Mouse (Mus musculus) hindbrain, embryonic 11.5 days (tissue): ENCODE measurements around the gene Tmem190. TPM values are rescaled to one million over a fixed set of nuclear protein-coding genes. Genes with fewer than 3 reads are reported as not detected.

Experiments used
- ATAC-seq: fragments of 200-750 bp; cut with Nextera tagmentation; 2 replicates; pipeline ENCODE4 v1.8.0; 2017; ENCODE audit warnings: mild to moderate bottlenecking, moderate TSS enrichment, moderate library complexity; ENCODE audit not compliant: low FRiP score
- DNase-seq: peaks from one replicate; pipeline ENCODE4 v3.0.0-alpha.2; 2015; ENCODE audit warnings: low spot score
- H3K27ac ChIP-seq: fragments of 300-500 bp; sonication (generic); 2 replicates; pipeline ENCODE4 v1.5.1; 2014; ENCODE audit warnings: mild to moderate bottlenecking, low read depth, low read length
- H3K27me3 ChIP-seq: fragments of 300-500 bp; sonication (generic); 2 replicates; pipeline ENCODE4 v1.6.1; 2014; ENCODE audit warnings: mild to moderate bottlenecking, low read length, moderate library complexity, mixed read lengths; ENCODE audit not compliant: control insufficient read depth, insufficient read depth
- H3K36me3 ChIP-seq: fragments of 300-500 bp; sonication (generic); 2 replicates; pipeline ENCODE4 v1.6.1; 2014; ENCODE audit warnings: mild to moderate bottlenecking, low read length, moderate library complexity, mixed read lengths; ENCODE audit not compliant: control insufficient read depth, insufficient read depth
- H3K4me1 ChIP-seq: fragments of 300-500 bp; sonication (generic); replicated peaks from 2 replicates; pipeline ENCODE4 v1.6.1; 2014; ENCODE audit warnings: low read length, mixed read lengths; ENCODE audit not compliant: control insufficient read depth, insufficient read depth
- H3K4me2 ChIP-seq: fragments of 300-500 bp; sonication (generic); replicated peaks from 2 replicates; pipeline ENCODE4 v1.6.1; 2014; ENCODE audit warnings: mild to moderate bottlenecking, low read depth, low read length
- H3K4me3 ChIP-seq: fragments of 300-500 bp; sonication (generic); 2 replicates; pipeline ENCODE4 v1.5.1; 2014; ENCODE audit warnings: low read depth, low read length
- H3K9ac ChIP-seq: fragments of 300-500 bp; sonication (generic); 2 replicates; pipeline ENCODE4 v1.6.1; 2014; ENCODE audit warnings: low read depth, low read length
- H3K9me3 ChIP-seq: fragments of 300-500 bp; sonication (generic); 2 replicates; pipeline ENCODE4 v1.6.1; 2016; ENCODE audit warnings: low read length; ENCODE audit not compliant: control insufficient read depth
- WGBS: fragments of 180-500 bp; shearing (Covaris S2); extraction: QIAGEN DNeasy Blood & Tissue Kit; methylation state at CpG from one replicate; pipeline ENCODE4 v1.1.7; 2014; 5-methylcytosine and 5-hydroxymethylcytosine counted together
- polyA plus RNA-seq: library from polyadenylated mRNA; unstranded; fragments of >200 nt; fragmentation: Nextera tagmentation; extraction: Ambion mirVana; gene quantifications from 2 replicates; pipeline ENCODE4 v1.2.1, GENCODE M21; 2014

Gene Tmem190
- not detected in 2 replicates for polyA plus RNA-seq

DNA sequence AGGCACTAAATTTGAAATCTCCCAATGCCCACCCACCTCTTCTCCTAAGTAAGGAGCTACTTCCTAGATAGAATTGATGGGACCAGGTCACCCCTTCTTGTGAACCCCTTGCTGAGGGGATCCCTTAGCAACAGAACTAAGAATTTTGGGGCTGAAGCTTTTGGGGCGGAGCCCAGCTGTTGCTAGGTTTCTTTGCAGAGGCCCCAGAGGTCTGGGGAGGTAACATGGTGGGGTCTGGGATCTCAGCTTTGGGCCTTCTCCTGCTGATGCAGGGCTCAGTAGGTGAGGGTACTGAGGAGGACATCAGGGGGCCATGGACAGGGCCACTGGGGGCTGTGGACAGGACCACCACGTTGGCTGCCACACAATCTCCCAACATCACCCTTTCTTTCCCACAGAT is at the start of gene Tmem190, which contains the start of gene Il11:
Tmem190 (plus strand) TSS at position 179 of the 400 bp plus-strand sequence.
Il11 (minus strand) TSS at position 101 of the 400 bp plus-strand sequence.
- no peak within 1 kb of the TSS for H3K4me2 ChIP-seq
- H3K4me1 ChIP-seq: no peaks in the 10 kb centered on the region
- DNase-seq (no peak), ATAC-seq (no peak)
- no peak within 1 kb of the TSS for H3K27ac ChIP-seq
- no peak within 1 kb of the TSS for H3K9ac ChIP-seq
- WGBS: 75% methylated on average over 2 of the region's 2 CpGs
- no peaks in the 10 kb centered on the region for H3K9me3 ChIP-seq
- peaks cover 14% of the 10 kb centered on the region for H3K27me3 ChIP-seq
- H3K4me3 ChIP-seq: no peak within 1 kb of the TSS
- H3K36me3 ChIP-seq: no peaks in the 10 kb centered on the region

DNA sequence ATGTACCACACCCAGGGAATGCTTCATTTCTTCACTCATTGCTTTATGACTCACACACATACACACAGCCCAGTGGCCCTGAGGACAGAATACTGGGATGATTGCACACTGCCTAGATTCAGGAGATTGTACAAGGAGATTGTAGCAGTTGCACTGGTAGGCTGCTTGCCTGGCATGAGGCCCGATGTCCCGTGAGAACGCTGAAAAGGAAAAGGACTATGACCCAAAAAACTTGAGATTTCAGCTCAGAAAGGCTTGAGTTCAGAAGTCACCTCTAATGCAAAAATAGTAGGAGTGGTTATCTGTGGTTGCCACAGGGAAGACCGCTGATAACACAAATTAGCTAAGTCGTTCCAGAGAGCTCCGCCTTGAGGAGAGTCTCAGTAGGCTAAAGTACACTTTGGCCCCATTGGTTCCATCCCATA is 49.8 kb upstream of the Tmem190 start:
- ATAC-seq (no peak), DNase-seq (no peak)
- H3K4me3 ChIP-seq: no peak overlapping the region
- H3K9ac ChIP-seq: no peak overlapping the region
- H3K4me1 ChIP-seq: no peaks in the 10 kb centered on the region
- no peak overlapping the region for H3K27ac ChIP-seq
- H3K36me3 ChIP-seq: no peaks in the 10 kb centered on the region
- WGBS: 77% methylated on average over 6 of the region's 6 CpGs
- H3K4me2 ChIP-seq: no peak overlapping the region
- no peaks in the 10 kb centered on the region for H3K27me3 ChIP-seq
- H3K9me3 ChIP-seq: no peaks in the 10 kb centered on the region

DNA sequence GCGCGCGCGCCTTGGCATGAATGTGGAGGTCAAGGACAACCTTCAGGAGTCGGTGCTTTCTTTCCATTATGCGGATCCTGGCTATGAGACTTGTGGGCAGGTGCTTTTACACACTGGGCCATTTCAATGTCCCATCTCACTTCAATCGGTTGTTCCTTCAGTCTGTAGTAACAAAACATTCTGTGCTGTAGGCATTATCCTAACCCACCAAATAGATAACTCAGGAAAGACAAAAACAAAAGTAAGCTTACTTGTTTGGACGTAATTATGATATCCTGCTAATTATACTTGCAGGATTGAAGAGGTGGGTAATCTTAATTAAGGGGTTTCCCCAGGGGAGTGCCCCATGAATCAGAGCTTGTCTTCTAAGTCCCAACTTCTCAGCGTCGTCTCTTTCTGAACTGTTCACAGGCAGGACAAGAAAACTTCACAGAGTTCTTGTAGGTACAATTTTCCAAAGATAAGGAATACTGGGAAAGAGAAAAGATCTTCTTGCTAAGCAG is 43.6 kb upstream of the Tmem190 start:
- no peaks in the 10 kb centered on the region for H3K9me3 ChIP-seq
- H3K27ac ChIP-seq: peak overlapping the region; percentile 58; the same call in 1 of the 2 replicates
- no peaks in the 10 kb centered on the region for H3K27me3 ChIP-seq
- 57% methylated on average over 10 of the region's 10 CpGs for WGBS
- H3K4me3 ChIP-seq: peak overlapping the region; percentile 25
- ATAC-seq (no peak), DNase-seq (no peak)
- H3K9ac ChIP-seq: no peak overlapping the region
- no peaks in the 10 kb centered on the region for H3K36me3 ChIP-seq
- H3K4me1 ChIP-seq: peaks cover 12% of the 10 kb centered on the region
- peak overlapping the region; percentile 25 for H3K4me2 ChIP-seq

DNA sequence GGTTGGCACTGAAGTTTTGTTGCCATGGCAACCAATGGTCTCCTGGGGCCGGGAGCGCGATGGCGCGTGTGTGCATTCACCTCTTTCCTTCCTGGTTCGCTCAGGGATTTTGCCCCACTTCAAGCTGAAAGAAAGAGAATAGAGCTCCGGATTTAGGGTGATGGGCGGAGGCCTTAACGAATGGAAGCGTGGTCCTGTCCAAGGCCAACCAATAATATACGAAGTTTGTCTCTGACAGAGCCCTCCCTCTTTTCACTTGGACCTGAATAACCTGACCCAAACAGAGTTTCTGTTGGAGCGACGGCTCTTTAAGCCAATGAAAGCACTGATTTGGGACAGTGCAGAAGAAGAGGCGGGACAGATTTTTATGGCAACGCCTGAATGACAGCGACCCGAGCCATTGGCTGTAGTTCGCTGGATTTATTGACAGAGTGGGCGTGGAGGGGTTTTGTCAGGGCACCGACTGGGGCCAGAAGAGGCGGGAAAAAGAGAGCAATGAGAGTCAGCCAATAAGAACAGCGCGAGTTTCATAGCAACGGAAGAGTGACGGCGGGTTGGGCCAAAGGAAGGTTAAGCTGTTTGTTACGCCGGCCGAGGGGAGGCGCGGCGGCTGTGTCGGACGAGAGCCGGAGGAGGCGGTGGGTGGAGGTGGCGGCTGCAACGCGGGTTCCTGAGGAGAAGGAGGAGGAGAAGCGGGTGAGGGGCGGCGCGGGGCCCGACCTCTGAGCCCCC is 43.0 kb upstream of the Tmem190 start, which contains the start of gene Kmt5c:
Kmt5c (plus strand) TSS at position 572 of the 732 bp plus-strand sequence.
- Histone ChIP-seq H3K9me3 (no peaks in the 10 kb centered on the region), H3K27me3 (no peaks in the 10 kb centered on the region), H3K4me3 (peak within 1 kb of the TSS; percentile 71), H3K27ac (peak within 1 kb of the TSS; percentile 92), H3K9ac (peak within 1 kb of the TSS; percentile 95), H3K36me3 (no peaks in the 10 kb centered on the region), H3K4me2 (peak within 1 kb of the TSS; percentile 89), H3K4me1 (peaks cover 12% of the 10 kb centered on the region)
- ATAC-seq: peak; percentile 98
- peak; percentile 97 for DNase-seq
- WGBS: under 1% methylated on average over 33 of the region's 44 CpGs

DNA sequence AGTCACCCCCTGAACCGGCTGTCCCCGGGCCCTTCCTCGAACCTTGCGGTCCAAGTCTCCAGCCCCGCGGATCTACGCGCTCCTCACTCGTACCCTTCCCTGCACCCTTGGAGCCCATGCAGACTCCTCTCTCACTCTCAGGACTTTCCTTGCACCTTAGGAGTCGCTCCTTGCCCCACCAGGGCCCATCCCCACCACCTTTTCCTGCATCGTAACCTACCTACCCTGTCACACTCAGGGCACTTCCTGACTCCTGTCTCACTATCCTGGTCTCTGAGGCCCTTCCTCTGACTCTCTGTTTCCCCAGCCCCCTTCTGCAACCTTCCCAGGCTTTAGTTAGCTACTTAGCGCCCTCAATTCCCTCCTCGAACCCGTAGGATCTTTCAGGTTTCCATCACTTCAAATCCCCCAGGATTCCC is 42.4 kb upstream of the Tmem190 start:
- Histone ChIP-seq H3K9ac (peak overlapping the region; percentile 95), H3K4me1 (peaks cover 12% of the 10 kb centered on the region), H3K27me3 (no peaks in the 10 kb centered on the region), H3K36me3 (no peaks in the 10 kb centered on the region), H3K4me2 (peak overlapping the region; percentile 89), H3K27ac (peak overlapping the region; percentile 92), H3K9me3 (no peaks in the 10 kb centered on the region), H3K4me3 (peak overlapping the region; percentile 71)
- DNase-seq: no peak
- ATAC-seq: no peak; the same call in 1 of the 2 replicates
- WGBS: 0% methylated on average over 13 of the region's 14 CpGs

DNA sequence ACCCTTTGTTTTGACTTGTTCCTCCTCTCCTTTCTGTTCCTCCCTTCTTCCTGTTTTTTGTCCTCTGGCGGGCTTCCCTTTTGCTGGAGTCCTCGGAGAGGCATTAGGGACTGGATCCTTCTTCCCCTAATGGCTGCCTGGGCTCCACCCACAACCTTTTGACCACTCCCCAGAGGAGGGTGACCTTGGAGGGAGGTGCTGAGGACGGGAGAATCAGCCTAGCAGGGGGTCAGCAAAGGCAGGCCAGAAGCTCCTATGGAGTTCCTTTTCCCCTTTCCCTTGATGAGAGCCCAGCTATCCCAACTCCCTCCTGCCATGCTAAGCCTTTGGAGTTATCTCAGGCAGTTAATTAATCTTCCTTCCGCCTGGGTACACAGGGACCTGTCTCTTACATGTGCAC is 41.6 kb upstream of the Tmem190 start:
- Histone ChIP-seq H3K9me3 (no peaks in the 10 kb centered on the region), H3K36me3 (peaks cover 2% of the 10 kb centered on the region; the same call in 1 of the 2 replicates), H3K27me3 (no peaks in the 10 kb centered on the region), H3K4me3 (peak overlapping the region; percentile 71), H3K9ac (peak overlapping the region; percentile 95), H3K4me2 (peak overlapping the region; percentile 89), H3K27ac (peak overlapping the region; percentile 92), H3K4me1 (peaks cover 12% of the 10 kb centered on the region)
- WGBS: 5% methylated on average over 4 of the region's 4 CpGs
- no peak for ATAC-seq
- DNase-seq: peak; percentile 43

DNA sequence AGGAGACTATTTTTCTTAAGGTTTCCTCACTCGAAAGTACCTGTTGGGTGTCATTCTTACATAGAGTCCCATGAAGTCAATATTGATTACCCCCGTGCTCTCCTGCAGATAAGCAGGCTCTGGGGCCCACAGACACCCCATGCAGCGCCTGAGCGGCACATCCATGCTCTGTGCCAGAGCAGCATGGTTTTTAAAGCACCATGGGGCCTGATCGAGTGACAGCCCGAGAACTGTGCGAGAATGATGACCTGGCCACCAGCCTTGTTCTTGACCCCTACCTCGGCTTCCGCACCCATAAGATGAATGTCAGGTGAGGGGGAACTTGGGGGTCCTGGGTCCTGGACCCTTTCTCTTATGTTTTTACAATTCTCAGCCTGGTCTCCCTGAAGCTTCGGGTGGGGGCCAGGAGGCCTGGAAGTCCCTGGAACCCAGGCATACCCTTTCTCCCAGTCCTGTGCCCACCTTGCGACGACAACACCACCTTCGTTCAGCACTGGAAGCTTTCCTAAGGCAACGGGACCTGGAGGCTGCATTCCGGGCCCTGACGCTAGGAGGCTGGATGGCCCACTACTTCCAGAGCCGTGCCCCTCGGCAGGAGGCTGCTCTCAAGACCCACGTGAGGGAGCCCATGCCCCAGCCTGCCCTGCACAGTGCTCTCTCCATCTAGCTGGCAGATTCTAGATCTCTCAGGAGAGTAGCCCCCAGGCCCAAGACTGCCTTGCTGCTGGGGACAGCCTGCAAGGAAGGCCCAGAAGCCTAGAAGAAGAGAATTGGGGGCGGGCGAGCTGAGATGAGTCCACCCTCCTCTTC is 40.9 kb upstream of the Tmem190 start:
- H3K9me3 ChIP-seq: no peaks in the 10 kb centered on the region
- H3K36me3 ChIP-seq: peaks cover 3% of the 10 kb centered on the region; the same call in 1 of the 2 replicates
- ATAC-seq: no peak
- 81% methylated on average over 21 of the region's 21 CpGs for WGBS
- H3K27ac ChIP-seq: no peak overlapping the region; the same call in 1 of the 2 replicates
- H3K4me1 ChIP-seq: peaks cover 12% of the 10 kb centered on the region
- peak overlapping the region; percentile 89 for H3K4me2 ChIP-seq
- no peaks in the 10 kb centered on the region for H3K27me3 ChIP-seq
- DNase-seq: no peak
- H3K9ac ChIP-seq: peak overlapping the region; percentile 95
- peak overlapping the region; percentile 71; the same call in 1 of the 2 replicates for H3K4me3 ChIP-seq

DNA sequence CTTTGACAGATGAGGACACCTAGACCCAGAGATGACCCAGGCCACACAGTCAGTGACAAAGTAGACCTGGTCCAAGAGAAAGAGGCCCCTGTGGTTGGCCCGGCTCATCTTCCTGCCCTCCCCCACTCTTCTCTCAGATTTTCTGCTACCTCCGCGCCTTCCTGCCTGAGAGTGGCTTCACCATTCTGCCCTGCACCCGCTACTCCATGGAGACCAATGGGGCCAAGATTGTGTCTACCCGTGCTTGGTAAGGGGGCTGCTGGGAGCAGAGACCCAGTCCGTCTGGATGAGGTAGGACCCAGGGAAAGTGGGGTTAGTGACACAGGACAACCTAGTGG is 40.3 kb upstream of the Tmem190 start:
- no peak overlapping the region for H3K9ac ChIP-seq
- no peak for ATAC-seq
- H3K9me3 ChIP-seq: no peaks in the 10 kb centered on the region
- H3K27me3 ChIP-seq: no peaks in the 10 kb centered on the region
- peaks cover 3% of the 10 kb centered on the region; the same call in 1 of the 2 replicates for H3K36me3 ChIP-seq
- H3K27ac ChIP-seq: 0 out of 2 replicates have a peak overlapping the region, but pooled peaks have one; percentile 20
- 89% methylated on average over 6 of the region's 6 CpGs for WGBS
- no peak overlapping the region for H3K4me3 ChIP-seq
- no peak for DNase-seq
- H3K4me1 ChIP-seq: peaks cover 12% of the 10 kb centered on the region
- H3K4me2 ChIP-seq: no peak overlapping the region
